Mouse (Mus musculus) embryonic facial prominence, embryonic 11.5 days (tissue): ENCODE results near the gene Ptch1. TPM values are rescaled to one million over a fixed set of nuclear protein-coding genes. Genes with fewer than 3 reads are reported as not detected.

Experiments used
- ATAC-seq: fragments of 200-750 bp; cut with Nextera tagmentation; replicated peaks from 2 replicates; pipeline ENCODE4 v1.8.0; 2017; ENCODE audit warnings: low read depth; ENCODE audit not compliant: insufficient number of reproducible peaks, low FRiP score, low TSS enrichment
- DNase-seq: peaks from one replicate; pipeline ENCODE4 v3.0.0-alpha.2; 2015; ENCODE audit warnings: low spot score
- H3K27ac ChIP-seq: fragments of 300-500 bp; sonication (generic); replicated peaks from 2 replicates; pipeline ENCODE4 v1.5.1; 2014; ENCODE audit warnings: mild to moderate bottlenecking, low read depth, low read length, control low read depth
- H3K27me3 ChIP-seq: fragments of 300-500 bp; sonication (generic); 2 replicates; pipeline ENCODE4 v1.6.1; 2014; ENCODE audit warnings: mild to moderate bottlenecking, low read length, moderate library complexity, mixed read lengths; ENCODE audit not compliant: control insufficient read depth, insufficient read depth
- H3K36me3 ChIP-seq: fragments of 300-500 bp; sonication (generic); replicated peaks from 2 replicates; pipeline ENCODE4 v1.6.1; 2014; ENCODE audit warnings: low read depth, mild to moderate bottlenecking, low read length, moderate library complexity, mixed read lengths; ENCODE audit not compliant: control insufficient read depth, insufficient read depth
- H3K4me1 ChIP-seq: fragments of 300-500 bp; sonication (generic); 2 replicates; pipeline ENCODE4 v1.6.1; 2014; ENCODE audit warnings: low read length, mixed read lengths; ENCODE audit not compliant: control insufficient read depth, insufficient read depth
- H3K4me2 ChIP-seq: fragments of 300-500 bp; sonication (generic); 2 replicates; pipeline ENCODE4 v1.6.1; 2014; ENCODE audit warnings: low read depth, mild to moderate bottlenecking, control low read depth, low read length, moderate library complexity
- H3K4me3 ChIP-seq: fragments of 300-500 bp; sonication (generic); 2 replicates; pipeline ENCODE4 v1.5.1; 2014; ENCODE audit warnings: low read depth, low read length, control low read depth
- H3K9ac ChIP-seq: fragments of 300-500 bp; sonication (generic); replicated peaks from 2 replicates; pipeline ENCODE4 v1.6.1; 2014; ENCODE audit warnings: mild to moderate bottlenecking, control low read depth, low read length
- H3K9me3 ChIP-seq: fragments of 300-500 bp; sonication (generic); replicated peaks from 2 replicates; pipeline ENCODE4 v1.6.1; 2016; ENCODE audit warnings: mild to moderate bottlenecking, low read length, inconsistent platforms, mixed read lengths; ENCODE audit not compliant: control insufficient read depth
- WGBS: fragments of 180-500 bp; shearing (Covaris S2); extraction: QIAGEN DNeasy Blood & Tissue Kit; methylation state at CpG from one replicate; pipeline ENCODE4 v1.1.7; 2014; 5-methylcytosine and 5-hydroxymethylcytosine counted together
- polyA plus RNA-seq: library from polyadenylated mRNA; unstranded; fragments of >200 nt; fragmentation: Nextera tagmentation; extraction: Ambion mirVana; gene quantifications from 2 replicates; pipeline ENCODE4 v1.2.1, GENCODE M21; 2014

Gene Ptch1
- polyA plus RNA-seq, 1 experiment from 2014 or later: 24.9 TPM

- H3K36me3 ChIP-seq: peaks cover 24% of the 10 kb centered on the region
Measured at GRCm38 (mm10) chr13:63528164-63528675, 45.2 kb downstream of the Ptch1 start.

GRCm38 (mm10) chr13:63525571-63526197 is 47.7 kb downstream of the Ptch1 start:
- Histone ChIP-seq H3K9me3 (no peaks in the 10 kb centered on the region), H3K27me3 (no peaks in the 10 kb centered on the region), H3K4me1 (peaks cover 21% of the 10 kb centered on the region), H3K27ac (0 out of 2 replicates have a peak overlapping the region, but pooled peaks have one; percentile 3), H3K4me3 (no peak overlapping the region), H3K36me3 (peaks cover 6% of the 10 kb centered on the region), H3K4me2 (no peak overlapping the region; the same call in 1 of the 2 replicates), H3K9ac (no peak overlapping the region)
- WGBS: 26% methylated on average over 11 of the region's 11 CpGs
- DNase-seq: peak; percentile 69
- ATAC-seq: no peak

More at GRCm38 (mm10) chr13:63528164-63528675, 45.2 kb downstream of the Ptch1 start:
- peak overlapping the region; percentile 2; the same call in 1 of the 2 replicates for H3K4me2 ChIP-seq
- no peaks in the 10 kb centered on the region for H3K27me3 ChIP-seq
- peak overlapping the region; percentile 44; the same call in 1 of the 2 replicates for H3K27ac ChIP-seq
- peak; percentile 89 for DNase-seq
- peaks cover 21% of the 10 kb centered on the region for H3K4me1 ChIP-seq
- ATAC-seq: peak; percentile 81
- WGBS: 1% methylated on average over 5 of the region's 5 CpGs
- no peak overlapping the region for H3K4me3 ChIP-seq
- H3K9ac ChIP-seq: no peak overlapping the region
- no peaks in the 10 kb centered on the region for H3K9me3 ChIP-seq

- H3K4me1 ChIP-seq: peaks cover 21% of the 10 kb centered on the region
- DNase-seq (no peak), ATAC-seq (no peak)
- H3K36me3 ChIP-seq: peaks cover 6% of the 10 kb centered on the region
- H3K4me3 ChIP-seq: no peak overlapping the region
- H3K9me3 ChIP-seq: no peaks in the 10 kb centered on the region
- WGBS: 55% methylated on average over 25 of the region's 25 CpGs
- H3K9ac ChIP-seq: no peak overlapping the region
- H3K4me2 ChIP-seq: no peak overlapping the region
- H3K27me3 ChIP-seq: no peaks in the 10 kb centered on the region
- peak overlapping the region; percentile 13 for H3K27ac ChIP-seq
Measured at GRCm38 (mm10) chr13:63524608-63525570, 48.5 kb downstream of the Ptch1 start.

- no peak overlapping the region for H3K9ac ChIP-seq
- no peak for DNase-seq
- 78% methylated on average over 2 of the region's 2 CpGs for WGBS
- H3K4me1 ChIP-seq: peaks cover 21% of the 10 kb centered on the region
- ATAC-seq: no peak
- H3K27me3 ChIP-seq: no peaks in the 10 kb centered on the region
- no peaks in the 10 kb centered on the region for H3K9me3 ChIP-seq
- H3K27ac ChIP-seq: no peak overlapping the region
- H3K36me3 ChIP-seq: peaks cover 6% of the 10 kb centered on the region
- no peak overlapping the region for H3K4me2 ChIP-seq
- H3K4me3 ChIP-seq: no peak overlapping the region
Measured at GRCm38 (mm10) chr13:63524061-63524460, 49.3 kb downstream of the Ptch1 start.

- Histone ChIP-seq H3K4me3 (no peak overlapping the region), H3K27me3 (no peaks in the 10 kb centered on the region), H3K9ac (no peak overlapping the region), H3K27ac (no peak overlapping the region), H3K4me1 (peaks cover 11% of the 10 kb centered on the region), H3K4me2 (no peak overlapping the region), H3K9me3 (no peaks in the 10 kb centered on the region), H3K36me3 (peaks cover 8% of the 10 kb centered on the region)
- ATAC-seq (no peak), DNase-seq (peak; percentile 45)
- WGBS: 62% methylated on average over 10 of the region's 10 CpGs
Measured at GRCm38 (mm10) chr13:63522832-63523231, 50.6 kb downstream of the Ptch1 start.

GRCm38 (mm10) chr13:63520110-63520509 is 53.3 kb downstream of the Ptch1 start:
- H3K27me3 ChIP-seq: no peaks in the 10 kb centered on the region
- H3K4me3 ChIP-seq: no peak overlapping the region
- H3K9ac ChIP-seq: no peak overlapping the region
- no peak overlapping the region for H3K4me2 ChIP-seq
- no peaks in the 10 kb centered on the region for H3K9me3 ChIP-seq
- DNase-seq (no peak), ATAC-seq (no peak)
- H3K36me3 ChIP-seq: peaks cover 10% of the 10 kb centered on the region
- H3K27ac ChIP-seq: no peak overlapping the region
- H3K4me1 ChIP-seq: peaks cover 5% of the 10 kb centered on the region
- WGBS: 89% methylated on average over 6 of the region's 6 CpGs

- no peak overlapping the region for H3K4me3 ChIP-seq
- no peak overlapping the region for H3K4me2 ChIP-seq
- no peaks in the 10 kb centered on the region for H3K27me3 ChIP-seq
- peak; percentile 51 for DNase-seq
- ATAC-seq: no peak
- peaks cover 13% of the 10 kb centered on the region for H3K36me3 ChIP-seq
- no peak overlapping the region for H3K9ac ChIP-seq
- no peak overlapping the region for H3K27ac ChIP-seq
- no peaks in the 10 kb centered on the region for H3K9me3 ChIP-seq
- no peaks in the 10 kb centered on the region; the same call in 1 of the 2 replicates for H3K4me1 ChIP-seq
- 70% methylated on average over 2 of the region's 2 CpGs for WGBS
Measured at GRCm38 (mm10) chr13:63516535-63516934, 56.9 kb downstream of the Ptch1 start.
